Mouse (Mus musculus) midbrain, embryonic 11.5 days (tissue): ENCODE results near the gene Arglu1. TPM values are rescaled to one million over a fixed set of nuclear protein-coding genes. Genes with fewer than 3 reads are reported as not detected.

Experiments used
- ATAC-seq: fragments of 200-750 bp; cut with Nextera tagmentation; 2 replicates; pipeline ENCODE4 v1.8.0; 2017; ENCODE audit warnings: moderate TSS enrichment, moderate library complexity; ENCODE audit not compliant: low FRiP score
- DNase-seq: peaks from one replicate; pipeline ENCODE4 v3.0.0; 2015; ENCODE audit warnings: low spot score; ENCODE audit errors: missing footprints
- H3K27ac ChIP-seq: fragments of 300-500 bp; sonication (generic); 2 replicates; pipeline ENCODE4 v1.5.1; 2014; ENCODE audit warnings: low read depth, low read length
- H3K27me3 ChIP-seq: fragments of 300-500 bp; sonication (generic); 2 replicates; pipeline ENCODE4 v1.6.1; 2014; ENCODE audit warnings: mild to moderate bottlenecking, low read length, moderate library complexity, mixed read lengths; ENCODE audit not compliant: control insufficient read depth, insufficient read depth
- H3K36me3 ChIP-seq: fragments of 300-500 bp; sonication (generic); 2 replicates; pipeline ENCODE4 v1.6.1; 2014; ENCODE audit warnings: mild to moderate bottlenecking, low read length, moderate library complexity, mixed read lengths; ENCODE audit not compliant: control insufficient read depth, insufficient read depth
- H3K4me1 ChIP-seq: fragments of 300-500 bp; sonication (generic); 2 replicates; pipeline ENCODE4 v1.6.1; 2014; ENCODE audit warnings: low read length; ENCODE audit not compliant: control insufficient read depth, insufficient read depth
- H3K4me2 ChIP-seq: fragments of 300-500 bp; sonication (generic); 2 replicates; pipeline ENCODE4 v1.6.1; 2014; ENCODE audit warnings: mild to moderate bottlenecking, moderate library complexity
- H3K4me3 ChIP-seq: fragments of 300-500 bp; sonication (generic); 2 replicates; pipeline ENCODE4 v1.5.1; 2014; ENCODE audit warnings: low read depth, low read length
- H3K9ac ChIP-seq: fragments of 300-500 bp; sonication (generic); 2 replicates; pipeline ENCODE4 v1.6.1; 2014; ENCODE audit warnings: low read length
- H3K9me3 ChIP-seq: fragments of 300-500 bp; sonication (generic); 2 replicates; pipeline ENCODE4 v1.6.1; 2016; ENCODE audit warnings: low read length; ENCODE audit not compliant: control insufficient read depth
- WGBS: fragments of 180-500 bp; shearing (Covaris S2); extraction: QIAGEN DNeasy Blood & Tissue Kit; methylation state at CpG from one replicate; pipeline ENCODE4 v1.1.7; 2014; 5-methylcytosine and 5-hydroxymethylcytosine counted together
- polyA plus RNA-seq: library from polyadenylated mRNA; unstranded; fragments of >200 nt; fragmentation: Nextera tagmentation; extraction: Ambion mirVana; gene quantifications from 2 replicates; pipeline ENCODE4 v1.2.1, GENCODE M21; 2014

Arglu1 gene
- polyA plus RNA-seq, 1 experiment from 2014 or later, result 158 TPM

DNA sequence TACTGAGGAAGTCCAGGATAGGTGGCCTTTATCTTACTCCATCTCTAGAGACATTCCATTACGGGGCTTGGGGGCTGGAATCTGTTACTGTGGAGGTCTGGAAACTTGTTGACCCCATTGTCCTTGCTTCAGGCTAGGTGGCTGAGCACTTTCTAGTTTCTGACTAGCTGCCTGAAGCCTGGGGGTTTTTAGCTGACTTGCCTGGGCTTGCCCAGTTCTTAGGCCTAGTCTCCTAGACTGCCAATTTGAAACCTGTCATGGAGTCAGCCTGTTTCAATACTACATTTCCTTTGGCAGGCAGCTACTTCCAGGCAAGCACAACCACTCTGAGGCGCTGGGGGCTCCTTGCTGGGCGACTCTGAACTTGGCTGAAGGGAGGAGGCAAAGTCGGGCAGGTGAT lies 9.9 kb upstream of the Arglu1 start:
- H3K9me3 ChIP-seq, result no peaks in the 10 kb centered on the region
- WGBS, result 79% methylated on average over 4 of the region's 4 CpGs
- H3K36me3 ChIP-seq, result no peaks in the 10 kb centered on the region
- H3K27me3 ChIP-seq, result no peaks in the 10 kb centered on the region
- no peaks in the 10 kb centered on the region for H3K4me1 ChIP-seq
- H3K4me2 ChIP-seq, result no peak overlapping the region
- H3K4me3 ChIP-seq, result no peak overlapping the region
- H3K27ac ChIP-seq, result no peak overlapping the region
- H3K9ac ChIP-seq, result no peak overlapping the region
- ATAC-seq (no peak), DNase-seq (no peak)

DNA sequence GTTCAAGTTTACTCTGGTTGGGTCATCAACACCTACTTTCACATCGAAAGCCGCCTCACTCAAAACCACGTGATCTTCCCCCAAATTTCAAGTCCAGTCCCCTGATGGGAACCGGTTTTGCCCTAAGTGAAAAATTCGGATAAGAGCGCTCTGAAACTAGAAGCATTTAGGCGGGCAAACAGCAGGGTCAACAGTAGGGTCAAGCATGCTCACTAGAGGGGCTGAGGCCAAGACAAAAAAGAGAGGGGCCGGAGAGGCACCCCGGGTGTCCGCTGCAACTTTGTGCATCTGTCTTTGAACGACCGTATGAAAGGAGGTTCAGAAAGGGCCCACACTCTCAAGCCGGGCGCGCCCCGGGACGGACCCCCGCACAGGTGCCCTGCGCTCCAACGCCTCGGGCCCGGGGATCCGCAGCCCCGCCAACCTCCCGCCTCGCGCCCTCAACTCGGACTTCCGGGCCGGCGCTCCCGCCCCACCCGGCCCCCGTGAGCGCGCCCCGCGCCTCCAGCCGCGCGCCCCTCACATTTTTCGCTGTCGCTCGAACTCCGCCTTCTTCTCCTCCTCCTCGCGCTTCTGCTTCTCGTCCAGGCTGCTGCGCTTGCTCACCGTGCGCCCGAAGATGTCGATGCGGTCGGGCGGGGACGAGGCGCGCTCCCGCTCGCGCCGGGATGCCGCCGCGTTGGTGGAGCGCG lies 721 bp downstream of the Arglu1 start:
- Histone ChIP-seq H3K27me3 (no peaks in the 10 kb centered on the region), H3K9ac (peak overlapping the region; percentile 99), H3K4me2 (peak overlapping the region; percentile 64), H3K27ac (peak overlapping the region; percentile 91), H3K36me3 (no peaks in the 10 kb centered on the region), H3K9me3 (no peaks in the 10 kb centered on the region), H3K4me3 (peak overlapping the region; percentile 97), H3K4me1 (peaks cover 19% of the 10 kb centered on the region)
- ATAC-seq (peak; percentile 74), DNase-seq (peak; percentile 95)
- under 1% methylated on average over 62 of the region's 68 CpGs for WGBS

DNA sequence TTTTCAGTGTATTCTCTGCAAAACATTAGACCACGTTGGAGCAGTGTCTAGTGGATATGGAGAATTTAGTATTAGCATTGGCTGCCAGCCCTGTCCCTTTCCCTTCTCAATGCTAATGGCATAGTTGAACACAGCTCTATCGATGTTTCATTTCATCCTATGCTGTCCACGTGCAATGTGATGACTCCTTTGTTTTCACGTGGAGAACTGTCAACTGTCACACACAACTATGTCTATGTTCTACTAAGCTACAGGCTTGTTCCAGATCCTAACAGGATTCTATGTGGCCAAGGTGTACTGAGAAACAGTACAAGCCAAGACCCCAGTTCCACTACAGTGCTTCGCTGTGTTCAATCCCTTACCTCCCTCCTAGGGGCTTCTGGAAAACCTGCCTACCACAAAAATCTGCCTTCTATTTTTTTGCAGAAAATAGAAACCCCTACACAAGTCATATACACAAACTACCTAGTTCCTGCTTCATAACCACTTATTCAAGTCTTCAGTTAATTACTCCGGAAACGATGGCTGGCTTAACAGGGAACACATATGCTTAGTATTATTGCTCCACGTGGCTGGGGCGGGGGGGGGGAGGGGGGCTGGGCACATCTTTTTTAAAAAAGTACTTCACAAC lies 1.4 kb downstream of the Arglu1 start:
- Histone ChIP-seq H3K36me3 (no peaks in the 10 kb centered on the region), H3K9ac (peak overlapping the region; percentile 99), H3K4me1 (peaks cover 19% of the 10 kb centered on the region), H3K4me3 (peak overlapping the region; percentile 97), H3K27ac (no peak overlapping the region), H3K27me3 (no peaks in the 10 kb centered on the region), H3K9me3 (no peaks in the 10 kb centered on the region), H3K4me2 (peak overlapping the region; percentile 64)
- ATAC-seq, result no peak
- WGBS, result 18% methylated on average over 9 of the region's 9 CpGs
- DNase-seq, result no peak

DNA sequence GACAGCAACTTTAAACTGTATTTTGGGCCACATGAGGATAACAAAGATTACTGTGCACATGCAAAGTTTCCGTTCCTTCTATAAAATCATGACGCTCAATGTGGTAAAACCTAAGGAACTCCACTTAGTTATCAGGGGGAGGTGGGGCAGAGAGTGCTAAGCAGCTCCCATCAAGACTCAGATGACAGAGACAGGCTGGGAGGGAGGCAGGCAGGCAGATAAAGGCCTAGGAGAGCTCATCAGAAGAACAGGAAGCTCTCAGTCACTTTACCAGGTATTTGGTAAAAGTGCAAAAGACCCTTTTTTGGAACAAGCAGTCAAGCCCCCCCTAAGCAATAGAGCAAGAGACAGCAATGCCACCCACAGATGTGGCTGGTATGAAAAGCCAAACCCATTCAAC lies 4.8 kb downstream of the Arglu1 start:
- ATAC-seq, result no peak
- H3K9me3 ChIP-seq, result no peaks in the 10 kb centered on the region
- DNase-seq, result no peak
- H3K36me3 ChIP-seq, result peaks cover 3% of the 10 kb centered on the region; the same call in 1 of the 2 replicates
- peaks cover 19% of the 10 kb centered on the region for H3K4me1 ChIP-seq
- no peak overlapping the region for H3K4me3 ChIP-seq
- 87% methylated on average over 2 of the region's 2 CpGs for WGBS
- H3K4me2 ChIP-seq, result no peak overlapping the region
- no peak overlapping the region for H3K9ac ChIP-seq
- H3K27ac ChIP-seq, result no peak overlapping the region
- no peaks in the 10 kb centered on the region for H3K27me3 ChIP-seq

DNA sequence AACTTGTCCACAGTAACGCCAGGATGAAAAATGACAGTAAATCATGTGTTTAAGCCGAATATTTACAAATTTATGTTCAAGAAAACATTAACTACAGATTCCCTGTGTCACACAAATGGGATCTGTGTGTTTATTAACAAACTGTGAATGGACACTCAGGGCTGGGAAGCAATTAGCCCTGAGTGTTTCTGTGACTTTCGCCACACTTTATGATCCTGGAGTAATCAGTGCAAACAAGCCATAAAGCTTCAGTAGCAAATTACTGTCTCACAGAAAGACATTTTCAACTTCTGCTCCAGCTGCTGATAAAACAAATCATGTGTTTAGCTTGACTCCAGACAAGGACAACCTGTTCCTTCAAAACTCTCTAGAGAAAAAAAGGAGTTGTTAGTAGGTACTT lies 7.6 kb downstream of the Arglu1 start:
- ATAC-seq, result no peak
- H3K9ac ChIP-seq, result no peak overlapping the region
- peaks cover 5% of the 10 kb centered on the region; the same call in 1 of the 2 replicates for H3K36me3 ChIP-seq
- 92% methylated on average over 3 of the region's 3 CpGs for WGBS
- no peaks in the 10 kb centered on the region for H3K27me3 ChIP-seq
- H3K4me3 ChIP-seq, result no peak overlapping the region
- no peak for DNase-seq
- H3K9me3 ChIP-seq, result no peaks in the 10 kb centered on the region
- H3K27ac ChIP-seq, result no peak overlapping the region
- H3K4me2 ChIP-seq, result no peak overlapping the region
- peaks cover 6% of the 10 kb centered on the region for H3K4me1 ChIP-seq

DNA sequence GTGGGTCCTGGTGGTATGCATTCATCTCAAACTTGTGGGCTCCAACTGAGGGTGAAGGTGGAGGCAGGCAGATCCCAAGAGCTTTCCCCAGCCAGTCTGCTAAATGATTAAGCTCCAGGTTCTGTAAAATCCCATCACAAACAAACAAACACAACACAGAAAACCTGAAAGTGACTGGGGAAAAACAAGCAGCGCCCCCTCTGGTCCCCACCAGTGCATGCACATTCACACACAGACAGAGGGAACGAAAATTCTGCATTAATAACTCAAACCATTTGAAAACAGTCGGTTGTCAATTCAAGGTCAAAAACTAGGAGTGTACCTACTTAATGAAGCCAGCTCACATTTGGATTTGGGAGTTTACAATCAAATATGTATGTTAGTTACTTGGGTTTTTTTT lies 12.1 kb downstream of the Arglu1 start:
- 89% methylated on average over 3 of the region's 3 CpGs for WGBS
- no peak overlapping the region for H3K4me3 ChIP-seq
- H3K9ac ChIP-seq, result no peak overlapping the region
- no peaks in the 10 kb centered on the region for H3K4me1 ChIP-seq
- peaks cover 10% of the 10 kb centered on the region; the same call in 1 of the 2 replicates for H3K36me3 ChIP-seq
- H3K4me2 ChIP-seq, result no peak overlapping the region
- no peak overlapping the region for H3K27ac ChIP-seq
- no peaks in the 10 kb centered on the region for H3K27me3 ChIP-seq
- no peaks in the 10 kb centered on the region for H3K9me3 ChIP-seq
- DNase-seq, result no peak
- ATAC-seq, result no peak

DNA sequence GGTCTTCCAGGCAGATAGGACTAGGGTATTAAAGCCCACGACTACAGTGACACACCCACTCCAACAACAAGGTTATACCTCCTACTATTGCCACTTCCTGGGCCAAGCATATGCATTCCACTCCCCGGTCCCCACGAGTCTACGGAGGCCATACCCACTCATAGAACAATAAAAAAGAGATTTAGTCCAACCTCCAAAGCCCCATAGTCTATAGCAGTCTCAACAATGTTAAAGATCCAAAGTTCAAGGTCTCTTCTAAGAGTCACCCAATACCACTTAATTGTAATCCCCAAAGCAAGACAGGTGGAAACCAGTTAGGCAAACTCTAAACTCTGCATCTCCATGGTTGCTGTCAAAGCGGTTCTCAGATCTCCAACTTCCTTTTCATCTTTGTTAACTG lies 15.5 kb downstream of the Arglu1 start:
- Histone ChIP-seq H3K4me3 (no peak overlapping the region), H3K27ac (no peak overlapping the region), H3K36me3 (peaks cover 7% of the 10 kb centered on the region; the same call in 1 of the 2 replicates), H3K4me2 (no peak overlapping the region), H3K4me1 (no peaks in the 10 kb centered on the region), H3K27me3 (no peaks in the 10 kb centered on the region), H3K9me3 (no peaks in the 10 kb centered on the region), H3K9ac (no peak overlapping the region)
- WGBS, result 93% methylated on average over 5 of the region's 5 CpGs
- ATAC-seq (no peak), DNase-seq (no peak)

DNA sequence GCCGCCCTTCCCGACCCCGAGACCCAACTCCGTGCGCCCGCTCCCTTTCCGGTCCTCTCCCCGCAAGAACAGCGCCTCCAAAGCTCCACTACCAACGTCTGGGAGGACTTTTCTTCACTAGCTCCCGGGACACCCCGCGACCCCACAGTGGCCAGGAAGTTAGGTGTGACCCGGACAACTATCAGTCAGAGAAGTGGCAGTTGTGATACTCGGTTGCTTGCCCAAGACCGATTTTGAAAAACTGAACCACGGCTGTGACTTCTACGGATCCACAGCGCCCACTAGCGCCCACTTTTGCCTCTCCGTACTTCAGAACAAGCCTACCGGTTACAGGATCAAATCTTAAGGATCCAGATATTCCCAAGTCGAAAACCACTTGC lies 28.6 kb downstream of the Arglu1 start:
- peaks cover 27% of the 10 kb centered on the region for H3K4me1 ChIP-seq
- H3K36me3 ChIP-seq, result 0 out of 2 replicates have a peak, but pooled peaks cover 2% of the 10 kb centered on the region
- peak overlapping the region; percentile 41 for H3K9ac ChIP-seq
- H3K27me3 ChIP-seq, result peaks cover 19% of the 10 kb centered on the region
- H3K4me2 ChIP-seq, result peak overlapping the region; percentile 92
- peak overlapping the region; percentile 80 for H3K4me3 ChIP-seq
- WGBS, result 0% methylated on average over 23 of the region's 23 CpGs
- H3K9me3 ChIP-seq, result no peaks in the 10 kb centered on the region
- H3K27ac ChIP-seq, result no peak overlapping the region
- DNase-seq (peak; percentile 100), ATAC-seq (peak; percentile 15)

DNA sequence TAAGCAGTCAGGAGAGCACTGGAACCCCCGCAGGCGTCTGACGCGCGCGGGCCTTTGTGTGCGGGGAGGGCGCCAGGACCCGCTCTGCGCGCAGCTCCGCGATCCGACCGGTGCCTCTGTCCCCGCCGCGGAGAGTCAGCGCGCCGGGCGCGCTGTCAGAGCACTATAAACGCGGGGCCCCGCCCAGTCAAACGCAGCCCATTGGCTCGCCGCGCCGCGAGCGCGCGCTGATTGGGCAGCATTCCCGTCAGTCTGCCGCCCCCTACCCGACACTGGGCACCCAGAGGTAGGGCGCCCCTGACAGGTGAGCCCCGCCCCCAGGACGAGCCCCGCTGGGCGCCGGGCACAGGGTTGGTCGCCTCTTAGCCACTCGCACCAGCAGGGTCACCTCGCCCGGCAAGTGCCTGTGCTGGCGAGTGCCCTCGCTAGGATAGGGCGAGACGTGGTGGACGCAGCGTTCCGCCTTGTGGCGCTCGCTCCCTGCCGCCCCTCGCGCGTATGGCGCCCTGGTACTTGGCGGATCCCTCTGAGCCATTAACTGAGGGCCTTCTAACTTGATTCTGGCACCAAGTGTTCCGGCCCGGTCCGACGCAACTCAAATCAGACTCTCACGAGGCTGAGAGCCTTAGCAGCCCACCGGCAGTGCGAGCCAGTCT lies 29.1 kb downstream of the Arglu1 start, which contains the start of gene Efnb2:
Efnb2 (minus strand) TSS at position 140 of the 656 bp plus-strand sequence.
- no peaks in the 10 kb centered on the region for H3K36me3 ChIP-seq
- H3K4me3 ChIP-seq, result peak within 1 kb of the TSS; percentile 80
- DNase-seq, result peak; percentile 100
- no peaks in the 10 kb centered on the region for H3K9me3 ChIP-seq
- H3K27ac ChIP-seq, result peak within 1 kb of the TSS; percentile 68
- peaks cover 32% of the 10 kb centered on the region for H3K4me1 ChIP-seq
- H3K9ac ChIP-seq, result peak within 1 kb of the TSS; percentile 81
- peak within 1 kb of the TSS; percentile 92 for H3K4me2 ChIP-seq
- ATAC-seq, result peak; percentile 91
- H3K27me3 ChIP-seq, result peaks cover 23% of the 10 kb centered on the region
- 0% methylated on average over 64 of the region's 70 CpGs for WGBS
